Mouse (Mus musculus) brain, adult 2 months (tissue): Measurements from ENCODE around the gene Acad10.

Source experiments
- DNase-seq: peaks from one replicate; pipeline ENCODE4 v3.0.0; 2011; ENCODE audit warnings: low read depth, low spot score

Gene Acad10

DNA sequence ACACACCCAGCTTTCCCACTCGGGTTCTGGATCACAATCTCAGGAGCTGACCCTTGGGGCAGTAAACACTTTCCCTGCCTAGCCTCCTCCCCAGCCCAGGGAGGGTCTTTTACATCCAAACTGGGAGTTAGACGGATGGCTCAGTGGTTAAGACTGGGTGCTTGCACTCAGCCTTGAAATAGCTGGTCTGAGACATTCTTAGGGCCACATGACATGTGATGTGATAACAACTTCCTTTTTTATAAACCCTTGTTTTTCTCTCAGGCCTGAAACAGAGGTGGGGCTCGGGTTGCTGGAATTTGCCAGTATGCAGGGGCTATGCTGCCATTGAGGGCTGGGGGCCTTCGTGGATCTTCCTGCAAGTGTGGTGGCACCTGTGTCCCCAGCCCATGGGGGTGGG is 63.0 kb downstream of the Acad10 start:
- DNase-seq, result no peak

DNA sequence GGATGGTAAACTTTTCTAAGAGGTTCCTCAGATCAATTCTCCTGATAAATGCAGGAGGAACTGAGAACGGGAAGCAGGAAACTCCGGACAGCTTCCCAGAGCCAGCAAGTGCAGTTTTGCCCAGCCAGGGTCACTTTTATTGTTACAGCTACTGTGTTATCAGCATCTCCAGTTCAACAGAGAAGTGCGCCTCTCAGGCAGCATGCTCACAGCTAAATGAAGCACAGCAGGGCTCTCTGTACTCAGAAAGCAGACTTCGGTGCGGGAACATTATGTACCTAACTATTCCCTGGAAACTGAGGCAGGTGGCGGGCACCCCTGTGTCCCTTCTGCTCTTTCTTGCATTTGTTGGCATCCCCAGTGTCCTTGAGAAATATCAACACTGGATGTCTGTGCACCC is 64.1 kb downstream of the Acad10 start:
- no peak for DNase-seq

DNA sequence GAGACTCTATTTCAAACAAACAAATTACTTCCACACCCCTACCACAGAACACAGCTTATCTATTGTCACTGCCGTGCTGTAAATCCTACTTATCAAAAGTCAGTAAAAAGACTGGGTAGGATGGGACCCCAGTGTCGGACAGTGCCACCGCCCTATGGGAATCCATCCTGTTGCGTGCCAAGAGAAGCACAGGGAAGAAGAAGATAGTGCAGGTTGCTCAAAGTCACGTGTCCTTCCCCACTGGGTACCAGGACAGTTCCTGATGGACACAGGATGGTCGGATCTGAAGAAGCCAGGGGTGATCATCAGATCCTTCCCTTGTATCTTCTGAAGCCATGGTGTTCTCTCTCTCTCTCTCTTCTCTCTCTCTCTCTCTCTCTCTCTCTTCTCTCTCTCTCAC is 64.6 kb downstream of the Acad10 start:
- no peak for DNase-seq

DNA sequence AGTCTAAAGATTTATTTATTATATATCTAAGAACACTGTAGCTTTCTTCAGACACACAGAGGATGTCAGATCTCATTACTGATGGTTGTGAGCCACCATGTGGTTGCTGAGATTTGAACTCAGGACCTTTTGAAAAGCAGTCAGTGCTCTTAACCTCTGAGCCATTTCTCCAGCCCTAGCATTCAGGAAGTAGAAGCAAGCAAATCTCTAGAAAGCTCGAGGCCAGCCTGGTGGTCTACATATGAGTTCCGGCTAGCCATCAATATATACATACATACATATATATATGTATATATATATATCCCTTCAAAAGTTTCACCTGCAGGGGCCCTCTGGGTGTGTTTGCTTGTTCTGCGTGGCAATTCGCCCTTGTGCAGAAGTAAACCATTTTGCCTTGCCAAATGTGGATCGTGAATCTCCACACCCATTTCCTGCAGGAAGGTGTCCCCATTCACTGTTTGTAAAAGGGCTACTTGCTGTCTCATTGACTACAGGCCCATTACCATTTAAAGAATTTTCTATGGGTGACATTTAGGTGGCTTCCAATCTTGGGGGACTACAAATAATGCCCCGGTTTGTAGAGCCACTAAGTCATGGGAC is 65.5 kb downstream of the Acad10 start:
- no peak for DNase-seq

DNA sequence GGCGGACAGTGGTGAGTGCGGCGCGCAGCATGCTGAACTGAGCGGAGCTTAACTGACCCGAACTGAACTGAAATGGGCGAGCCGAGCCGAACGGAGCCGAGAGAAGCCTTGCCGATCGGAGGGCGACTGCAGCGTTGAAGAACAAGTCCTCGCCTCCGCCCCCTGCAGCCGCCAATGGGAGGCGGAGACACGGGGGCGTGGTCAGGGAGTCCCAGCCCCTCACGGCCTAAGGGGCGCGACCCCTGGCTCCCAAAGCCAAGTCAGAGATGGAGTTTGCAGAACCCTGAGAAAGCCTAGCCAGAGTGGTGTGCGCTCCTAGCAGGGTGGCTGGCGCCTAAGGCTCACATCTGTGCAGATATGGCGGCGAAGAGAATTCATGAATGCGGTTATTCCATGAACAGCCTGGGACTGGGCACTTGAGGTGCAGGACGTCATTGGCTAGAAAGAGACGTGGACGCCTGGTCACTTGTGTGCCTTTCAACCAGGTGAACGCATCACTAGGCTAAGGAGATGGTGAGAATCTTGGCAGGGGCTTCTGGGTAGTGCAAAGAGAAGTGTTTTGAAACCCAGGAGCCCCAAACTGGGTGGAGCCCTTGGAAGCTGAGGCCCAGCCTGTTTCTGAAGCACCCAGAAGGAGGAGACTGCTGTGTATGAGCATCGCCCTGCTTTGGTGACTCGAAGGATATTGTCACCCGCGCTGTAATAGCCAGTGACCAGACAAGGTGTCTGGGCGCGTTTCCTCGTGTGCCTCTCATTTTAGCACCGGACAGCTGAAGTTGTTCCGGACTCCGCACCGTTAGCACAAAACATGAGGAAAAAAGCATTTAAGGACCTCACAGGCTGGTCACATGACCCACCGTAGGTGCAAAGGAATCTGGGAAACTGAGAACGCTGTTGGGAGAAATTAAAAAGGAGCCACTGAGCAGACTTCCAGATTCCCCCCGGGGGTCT is 66.6 kb downstream of the Acad10 start, which contains the start of gene Aldh2:
TSS of gene Aldh2 (minus strand) at position 374 of the 951 bp plus-strand sequence.
- DNase-seq, result peak; percentile 87

DNA sequence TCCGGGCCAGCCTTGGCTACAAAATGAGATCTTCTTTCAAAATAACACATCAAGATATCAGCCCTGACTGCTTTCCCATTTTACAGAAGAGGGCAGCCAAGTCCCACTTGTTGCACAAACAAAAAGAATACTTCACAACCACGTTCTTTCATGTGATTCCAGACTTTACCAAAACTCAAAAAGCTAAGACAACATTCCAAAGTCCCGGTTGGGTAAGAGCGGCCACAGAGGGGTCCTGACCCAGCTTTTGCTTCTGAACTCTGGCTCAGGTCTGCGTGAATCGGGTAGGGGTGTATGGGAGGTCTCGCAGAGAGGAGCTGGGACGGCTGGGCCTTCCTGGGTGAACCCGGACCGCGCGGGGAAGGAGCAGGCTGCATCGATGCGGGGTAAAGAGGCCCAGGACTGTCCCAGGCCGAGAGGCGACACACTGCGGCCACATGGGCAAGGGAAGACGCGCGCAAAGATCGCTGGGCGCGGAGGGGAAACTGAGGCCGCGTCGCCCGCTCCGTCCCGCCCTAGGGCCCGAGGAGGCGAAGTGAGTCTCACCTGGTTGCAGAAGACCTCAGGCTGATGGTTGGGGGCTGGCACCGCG is 67.4 kb downstream of the Acad10 start:
- no peak for DNase-seq

DNA sequence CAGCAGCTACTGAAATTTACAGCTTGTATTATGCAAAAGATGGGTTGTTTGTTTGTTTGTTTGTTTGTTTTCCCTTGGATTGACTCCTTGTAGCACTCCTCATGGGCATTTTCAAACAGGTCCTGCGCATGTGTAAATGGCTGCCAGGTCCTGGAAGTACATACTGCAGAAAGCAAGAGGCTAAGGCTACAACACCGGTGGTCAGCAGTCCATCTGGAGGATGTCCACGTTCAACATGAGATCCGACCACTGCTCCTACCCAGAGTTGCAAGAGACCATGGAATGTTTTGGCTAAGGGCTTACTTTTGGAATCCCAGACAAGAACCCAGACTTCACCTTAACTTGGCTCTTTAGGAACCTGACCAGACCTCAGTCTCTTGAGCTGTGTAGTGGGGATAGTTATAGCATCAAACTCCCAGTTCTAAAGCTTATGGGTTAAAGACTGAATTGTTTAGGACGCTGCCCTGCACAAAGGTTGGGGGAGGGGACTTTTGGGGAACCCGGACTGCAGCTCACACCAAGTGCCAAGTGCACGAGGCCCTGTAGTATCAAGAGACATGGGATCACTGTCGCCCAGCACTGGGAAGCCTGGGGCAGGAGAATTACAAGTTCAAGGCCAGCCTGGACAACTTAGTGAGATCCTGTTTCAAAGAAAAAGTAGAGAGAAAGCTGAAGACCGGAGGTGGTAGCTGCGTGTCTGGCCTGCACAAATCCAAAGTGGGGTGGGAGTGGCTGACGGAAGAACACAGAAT is 68.1 kb downstream of the Acad10 start:
- peak; percentile 12 for DNase-seq

DNA sequence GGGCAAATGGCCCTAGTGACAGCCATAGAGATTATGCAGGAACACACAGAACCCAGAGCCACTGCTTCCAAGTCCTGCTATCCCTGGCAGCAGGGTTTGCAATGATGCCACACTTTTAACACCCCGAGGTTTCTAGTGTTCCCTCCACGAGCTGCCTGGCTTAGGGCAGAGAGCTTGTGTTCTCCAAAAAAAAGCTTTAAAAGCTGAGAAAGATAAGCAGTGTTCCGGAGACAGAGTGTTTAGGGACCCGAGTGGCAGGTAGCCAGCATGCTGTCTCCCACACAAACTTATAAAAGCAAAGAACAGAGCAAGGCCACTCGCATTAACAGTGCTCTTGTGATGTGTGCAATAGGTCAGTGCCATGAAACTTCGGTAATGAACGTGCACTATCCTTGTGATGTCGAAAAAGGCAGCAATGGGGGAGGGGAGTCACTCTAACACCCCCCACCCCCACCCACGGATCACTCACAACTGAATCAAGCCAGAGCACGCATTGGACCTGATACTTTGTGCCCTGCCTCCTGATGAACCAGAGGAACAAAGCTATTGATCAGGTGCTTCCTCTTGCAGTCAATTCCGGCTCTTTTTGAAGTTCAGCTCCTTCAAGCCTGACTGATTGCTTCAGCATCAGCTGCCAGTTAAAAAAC is 68.8 kb downstream of the Acad10 start:
- peak; percentile 25 for DNase-seq

DNA sequence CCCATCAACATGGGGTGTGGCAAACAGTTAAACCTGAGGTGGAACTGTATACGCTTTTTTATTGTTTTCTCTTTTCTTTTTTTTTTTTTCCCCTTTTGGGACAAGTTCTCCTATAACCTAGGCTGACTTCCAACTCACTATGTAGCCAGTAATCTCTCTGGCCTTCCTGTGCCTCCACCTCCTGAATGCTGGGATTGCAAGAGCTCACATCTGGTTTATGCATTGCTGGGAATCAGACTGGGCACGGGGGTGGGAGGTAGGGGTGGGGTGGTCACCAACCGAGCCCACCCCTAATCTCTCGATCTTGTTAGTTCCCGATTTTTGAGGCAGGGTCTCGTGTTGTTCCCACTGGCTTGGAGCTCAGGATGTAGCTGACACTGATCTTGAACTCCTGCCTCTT is 70.4 kb downstream of the Acad10 start:
- DNase-seq, result no peak

DNA sequence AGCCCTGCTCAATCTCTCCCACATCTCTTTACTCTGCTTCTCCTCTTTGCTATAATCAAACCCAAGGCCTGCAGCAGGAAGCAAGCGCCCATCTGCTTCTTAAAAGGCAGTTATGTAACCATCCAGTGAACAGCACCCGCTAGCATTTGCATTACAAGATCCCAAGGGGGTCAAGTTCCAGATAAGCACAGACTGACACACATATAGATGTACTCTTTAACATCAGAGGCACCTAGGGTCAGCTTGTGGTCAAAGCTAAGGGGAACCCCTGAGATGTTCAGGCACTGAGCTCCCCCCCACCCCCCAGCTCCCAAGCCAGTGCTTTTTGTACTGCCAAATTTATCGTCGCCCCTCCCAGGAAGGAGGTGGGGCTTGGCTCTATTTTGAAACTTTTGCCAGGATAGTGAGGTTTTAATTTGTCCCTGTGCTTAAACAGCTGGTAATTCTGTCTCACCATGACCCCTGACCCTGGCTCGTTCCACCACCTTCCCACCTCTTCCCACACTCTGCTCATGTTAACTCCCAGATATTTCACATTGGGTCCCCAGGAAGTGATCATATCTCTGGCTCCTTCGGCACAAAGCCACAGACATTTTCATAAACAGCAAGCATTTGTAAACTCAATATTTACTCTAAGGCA is 73.8 kb downstream of the Acad10 start:
- peak; percentile 88 for DNase-seq

DNA sequence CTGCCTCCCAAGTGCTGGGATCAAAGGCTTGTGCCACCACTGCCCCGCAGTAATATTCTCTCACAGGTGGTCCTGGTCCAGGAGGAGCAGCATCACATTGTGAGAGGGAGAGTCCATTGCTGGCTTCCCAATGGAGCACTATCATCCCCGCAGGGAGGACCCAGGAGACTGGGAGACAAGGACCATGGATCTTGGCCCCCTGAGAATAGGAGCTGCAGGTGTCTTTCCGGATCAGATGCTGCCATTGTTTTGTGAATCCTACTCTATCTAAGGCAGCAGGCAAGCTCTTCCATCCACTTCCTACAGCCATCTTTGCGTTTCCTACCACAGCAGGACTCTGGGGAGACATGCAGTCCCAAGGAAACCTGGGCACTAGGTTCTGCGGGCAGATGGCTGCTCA is 74.6 kb downstream of the Acad10 start:
- DNase-seq, result peak; percentile 31

DNA sequence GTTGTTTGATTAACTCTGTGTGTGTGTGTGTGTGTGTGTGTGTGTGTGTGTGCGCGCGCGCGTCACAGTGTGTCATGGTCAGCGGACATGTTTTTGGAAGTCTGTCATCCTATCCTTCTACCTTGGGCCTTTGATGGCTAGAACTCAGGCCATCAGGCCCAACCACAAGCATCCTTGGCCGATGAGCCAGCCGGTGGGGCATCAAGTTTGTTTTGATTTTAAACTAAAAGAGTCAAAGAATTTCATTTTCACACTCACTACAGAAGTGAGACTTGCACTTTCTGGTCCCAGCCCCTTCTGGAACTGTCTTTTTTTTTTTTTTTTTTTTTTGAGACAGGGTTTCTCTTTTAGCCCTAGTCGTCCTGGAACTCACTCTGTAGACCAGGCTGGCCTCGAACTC is 75.3 kb downstream of the Acad10 start:
- no peak for DNase-seq

DNA sequence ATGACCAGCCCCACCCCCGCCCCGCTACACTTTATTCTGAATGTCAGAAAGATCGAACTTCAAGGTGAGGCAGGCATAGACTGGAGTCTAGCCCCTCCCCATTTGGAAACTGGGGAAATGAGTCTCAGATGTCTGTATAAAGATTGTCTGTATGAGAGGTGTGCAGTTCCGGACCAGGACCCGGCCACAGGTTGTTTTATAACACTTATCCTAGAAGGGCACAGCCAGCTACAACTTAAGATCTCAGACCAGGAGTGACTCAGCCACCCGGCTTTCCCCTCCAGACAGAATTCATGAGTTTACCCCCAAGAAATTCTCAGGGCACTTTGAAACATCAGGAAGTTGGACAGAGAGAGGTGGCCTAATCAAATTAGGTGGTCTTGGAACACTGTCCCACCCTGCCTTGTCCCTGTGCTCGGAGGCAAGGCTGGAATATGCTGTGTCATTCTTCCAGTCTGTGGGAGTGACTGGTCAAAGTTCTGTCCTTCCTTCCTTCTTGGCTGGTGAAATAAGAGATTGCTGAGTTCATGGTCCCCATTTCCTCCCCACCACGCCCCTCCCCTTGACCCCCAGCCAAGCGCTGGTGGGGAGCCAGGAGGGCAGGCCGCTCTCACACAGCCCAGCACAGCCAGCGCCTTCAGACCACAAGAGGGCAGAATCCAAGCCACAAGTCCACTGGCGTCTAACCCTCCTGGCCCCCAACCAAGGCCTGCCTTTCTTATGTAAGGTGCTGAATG is 76.4 kb downstream of the Acad10 start:
- DNase-seq, result peak; percentile 89

DNA sequence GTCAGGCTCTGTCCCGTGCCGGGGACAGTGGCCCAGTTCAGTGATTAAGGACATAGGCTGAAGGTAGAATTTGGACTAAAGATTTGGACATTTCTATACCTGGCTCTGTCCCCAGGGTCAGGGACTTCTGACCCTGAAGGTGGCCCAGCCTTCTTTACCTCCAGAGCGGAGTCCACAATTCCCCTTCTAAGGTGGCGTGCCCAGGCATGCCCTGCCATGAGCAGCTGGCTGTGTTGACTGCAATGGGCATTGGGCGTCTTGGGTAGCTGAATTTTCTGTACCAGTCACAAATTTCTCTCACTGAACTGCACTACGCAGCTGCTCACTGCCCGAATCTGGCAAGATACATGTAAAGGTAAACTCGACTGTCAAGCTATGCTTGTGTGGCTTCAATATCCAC is 78.4 kb downstream of the Acad10 start:
- DNase-seq, result no peak

DNA sequence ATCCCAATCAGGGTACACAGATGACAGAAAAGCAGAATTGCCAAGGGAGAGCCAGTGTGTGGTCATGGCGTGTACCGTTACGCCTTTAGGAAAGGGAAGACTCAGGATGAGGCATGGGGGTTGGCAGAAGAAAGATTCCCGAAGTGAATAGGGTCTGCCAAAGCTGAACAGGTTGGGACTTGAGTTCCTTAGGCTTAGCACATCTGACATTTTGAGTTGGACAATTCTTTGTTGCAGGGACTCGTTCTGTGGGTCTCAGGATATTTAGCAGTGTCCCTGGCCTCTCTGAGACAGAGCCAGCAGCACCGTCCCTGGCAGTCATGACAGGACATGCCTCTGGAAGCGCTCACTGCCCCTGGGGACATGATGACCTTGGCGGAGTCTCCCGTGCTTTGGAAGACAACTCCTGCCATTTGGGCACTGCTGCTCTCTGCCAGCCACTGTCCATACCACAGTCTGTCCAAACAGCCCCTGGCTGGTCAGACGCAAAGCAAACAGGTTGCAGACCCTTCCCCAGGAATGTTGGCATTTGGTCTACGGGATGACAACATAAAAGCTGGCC is 83.3 kb downstream of the Acad10 start:
- DNase-seq, result no peak

DNA sequence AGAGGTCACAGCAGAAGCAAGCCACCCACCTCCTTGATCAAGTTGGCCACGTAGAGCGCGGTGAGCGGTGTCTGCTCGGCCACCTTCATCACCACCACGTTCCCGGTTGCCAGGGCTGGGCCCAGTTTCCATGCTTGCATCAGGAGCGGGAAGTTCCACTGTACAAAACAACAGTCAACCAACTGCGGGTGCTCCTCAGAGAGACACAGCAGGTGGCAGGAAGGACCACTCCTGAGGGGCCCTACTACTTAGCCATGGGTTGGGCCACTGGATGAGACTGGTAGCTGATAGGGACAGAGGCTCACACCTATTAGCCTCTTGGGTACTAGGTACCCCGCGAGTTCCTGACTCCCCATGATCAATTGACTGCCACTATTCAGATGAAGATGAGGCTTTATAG is 84.4 kb downstream of the Acad10 start:
- no peak for DNase-seq

DNA sequence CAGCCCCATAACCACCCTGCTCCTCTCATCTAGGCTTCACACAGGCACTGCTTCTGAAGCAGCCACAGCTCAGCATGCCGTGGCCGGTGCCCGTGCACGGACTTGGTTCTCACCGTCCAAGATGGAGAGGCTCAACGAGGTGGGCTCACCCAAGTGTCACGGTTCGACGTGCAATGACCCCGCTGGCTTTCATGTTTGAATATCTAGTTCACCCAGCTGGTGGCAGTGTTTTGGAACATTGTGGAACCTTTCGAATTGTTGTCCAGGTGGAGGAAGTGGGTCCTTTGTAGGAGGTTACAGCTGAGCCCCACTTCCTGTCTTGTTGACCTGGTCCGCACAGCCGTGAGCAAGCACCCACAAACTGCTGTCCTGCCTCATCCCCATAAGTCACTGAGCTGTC is 86.2 kb downstream of the Acad10 start:
- DNase-seq, result no peak
